Mouse (Mus musculus): ENCODE data around the gene Gm37240.
"Not testable (repeated sequence)": the region's sequence is repeated elsewhere in the genome, so short reads cannot be mapped to it uniquely, and the experiment has no call there.

The Gm37240 gene

DNA sequence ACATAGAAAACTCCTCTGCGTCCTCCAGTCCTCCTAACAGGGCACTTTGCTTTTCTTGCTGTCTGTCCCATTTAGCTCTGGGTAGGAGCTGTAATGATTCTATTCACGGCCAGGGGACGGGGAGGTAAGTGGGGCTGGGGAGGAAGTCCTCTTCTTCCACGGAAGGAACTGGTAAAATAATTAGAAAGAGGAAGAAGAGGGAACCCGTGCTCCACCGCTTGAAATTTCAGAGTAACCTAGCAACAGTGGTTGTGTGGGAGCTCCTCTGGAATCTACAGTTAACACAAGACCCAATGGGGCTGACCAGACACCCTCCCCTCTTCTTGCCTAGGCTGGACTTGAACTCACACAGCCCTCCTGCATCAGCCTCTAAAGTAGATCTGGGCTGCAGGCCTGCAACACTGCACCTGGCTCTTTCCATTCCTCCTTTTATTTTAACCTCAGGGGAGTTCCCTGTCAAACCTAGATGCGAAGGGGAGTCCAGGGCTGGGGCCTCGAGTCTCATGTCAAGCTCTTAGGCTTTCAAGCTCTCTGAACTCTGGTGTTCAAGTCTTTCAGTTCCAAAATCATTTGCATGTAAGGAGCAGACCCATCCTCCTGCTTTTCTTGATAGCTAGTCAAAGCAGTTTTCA, 1201.5 kb downstream of the Gm37240 start:
- no peak for DNase-seq

DNA sequence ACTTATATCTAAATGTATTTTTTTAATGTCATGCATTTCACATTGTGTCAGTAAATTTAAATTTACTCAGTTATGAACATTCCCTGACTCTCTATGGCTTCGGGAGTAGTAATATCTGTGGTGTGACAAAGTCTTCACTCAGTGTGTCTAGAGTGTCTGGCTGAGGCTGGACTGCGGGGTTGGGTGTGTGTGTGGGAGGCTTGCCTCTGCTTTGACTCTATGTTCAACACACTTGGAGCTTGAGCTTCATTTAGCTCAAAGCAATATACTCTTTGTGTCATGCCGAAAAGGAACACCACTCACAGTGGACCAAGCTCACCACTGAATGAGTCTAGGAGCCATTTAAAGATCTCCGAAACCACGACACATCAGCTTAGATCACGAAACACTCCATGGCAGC, 1203.5 kb downstream of the Gm37240 start:
- no peak for DNase-seq

DNA sequence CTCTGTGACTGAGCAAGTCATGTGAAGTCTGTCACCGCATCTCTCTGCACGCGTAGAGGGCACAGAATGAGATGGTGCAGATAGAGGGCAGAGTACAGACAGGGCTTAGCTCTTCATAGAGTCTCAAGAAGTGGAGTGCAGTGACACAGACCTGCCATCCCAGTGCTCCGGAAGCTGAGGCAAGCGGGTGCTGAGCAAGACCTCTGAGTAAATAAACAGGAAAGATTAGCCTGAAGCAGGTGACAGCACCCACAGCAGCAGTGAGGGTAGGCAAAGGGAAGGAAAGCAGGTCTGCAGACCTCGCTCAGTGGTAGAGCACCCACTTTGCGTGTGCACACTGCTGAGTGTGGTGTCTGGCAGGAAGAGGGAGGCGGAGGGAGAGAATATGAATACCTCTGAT, 1205.6 kb downstream of the Gm37240 start:
- peak; percentile 80 for DNase-seq

DNA sequence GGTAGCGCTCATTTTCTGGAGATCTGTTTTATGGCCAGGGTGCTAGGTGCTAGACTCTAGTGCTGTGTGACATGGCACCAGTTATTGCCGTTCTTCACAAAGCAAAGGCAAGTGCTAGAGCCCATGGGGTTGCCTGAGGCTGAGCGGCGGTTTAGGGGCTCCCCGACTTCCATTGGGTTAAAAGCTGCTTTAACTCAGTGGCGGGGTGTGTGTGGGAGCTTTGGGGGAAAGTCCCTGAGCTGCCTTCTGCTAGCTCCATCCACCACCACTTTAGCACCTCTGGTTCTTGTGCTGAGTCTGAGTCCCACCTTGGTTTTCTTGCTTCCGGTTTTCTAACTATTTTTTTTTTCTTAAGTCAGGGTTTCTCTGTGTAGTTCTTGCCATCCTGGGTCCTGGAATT, 1207.3 kb downstream of the Gm37240 start:
- peak; percentile 42 for DNase-seq

DNA sequence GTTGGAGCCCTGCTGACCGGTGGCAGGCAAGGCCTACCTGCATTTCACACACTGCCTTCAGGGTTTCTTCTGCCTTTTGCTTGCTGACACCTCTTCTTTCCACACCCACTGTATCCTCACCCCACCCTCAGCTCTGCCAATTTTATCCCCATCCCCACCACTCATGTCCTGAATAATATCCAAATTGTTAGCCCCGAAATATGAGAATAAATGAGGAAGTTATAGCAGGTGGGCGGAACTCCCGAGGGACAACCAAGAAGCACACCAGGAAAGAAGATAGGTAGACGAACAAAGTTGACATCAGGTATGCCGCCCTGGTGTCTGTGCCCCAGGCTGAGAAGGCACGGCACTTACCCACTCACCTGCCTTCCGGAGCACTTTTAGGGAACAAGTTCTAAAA, 1207.8 kb downstream of the Gm37240 start:
- DNase-seq: no peak

DNA sequence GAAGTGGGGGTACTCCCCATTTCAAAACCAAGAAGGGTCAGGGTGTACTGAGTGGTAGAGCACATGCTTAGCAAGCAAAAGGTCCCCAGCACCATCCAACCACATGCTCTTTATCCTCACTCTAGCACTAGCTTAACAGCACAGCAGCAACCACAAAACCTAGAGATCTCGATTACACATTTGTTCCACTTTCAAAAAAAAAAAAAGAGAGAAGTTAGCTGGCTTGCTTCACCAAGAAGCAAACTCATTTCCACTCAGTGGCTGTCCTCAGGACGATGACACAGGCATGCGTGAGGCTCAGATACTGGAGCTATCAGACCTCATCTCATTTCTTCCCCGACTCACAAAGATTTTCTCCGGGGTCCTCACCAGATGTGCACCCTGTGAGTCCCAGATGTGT, 1208.4 kb downstream of the Gm37240 start:
- no peak for DNase-seq

DNA sequence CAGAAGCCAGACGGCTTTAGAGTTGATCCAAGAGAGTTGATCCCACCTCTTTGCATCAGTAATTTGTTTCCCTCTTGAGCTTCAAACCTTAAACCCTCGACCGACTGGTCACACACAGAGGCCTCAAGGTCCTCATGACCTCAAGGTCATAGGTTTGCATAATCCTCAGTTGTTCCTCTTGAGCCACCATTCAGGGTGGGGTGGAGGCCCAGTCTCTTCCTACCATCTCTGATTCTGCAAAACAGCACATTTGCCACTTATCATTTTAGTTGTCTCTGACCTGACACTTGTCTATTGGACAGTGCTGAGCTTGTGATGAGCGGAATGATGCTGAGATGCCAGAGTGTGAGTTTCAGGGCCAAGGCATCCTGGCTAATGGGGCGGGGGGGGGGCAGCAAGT, 1211.6 kb downstream of the Gm37240 start:
- DNase-seq: no peak

DNA sequence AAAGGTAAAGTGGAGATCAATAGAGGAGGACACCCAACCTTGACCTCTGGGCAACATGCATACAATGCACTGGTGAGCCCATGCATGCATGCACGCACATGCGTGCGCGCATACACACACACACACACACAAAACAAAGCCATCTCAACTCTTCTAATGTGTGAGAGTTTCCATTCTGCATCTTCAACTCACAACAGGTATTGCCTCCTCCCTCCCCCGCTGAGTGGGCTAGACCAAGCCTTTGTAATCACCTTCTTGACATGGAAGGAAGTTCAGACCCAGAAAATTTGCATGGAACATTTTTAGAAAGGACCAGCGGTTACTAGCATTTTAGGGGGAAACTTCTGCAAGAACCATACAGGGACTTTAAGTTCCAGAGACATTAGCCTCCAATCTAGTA, 1213.8 kb downstream of the Gm37240 start:
- DNase-seq: no peak

DNA sequence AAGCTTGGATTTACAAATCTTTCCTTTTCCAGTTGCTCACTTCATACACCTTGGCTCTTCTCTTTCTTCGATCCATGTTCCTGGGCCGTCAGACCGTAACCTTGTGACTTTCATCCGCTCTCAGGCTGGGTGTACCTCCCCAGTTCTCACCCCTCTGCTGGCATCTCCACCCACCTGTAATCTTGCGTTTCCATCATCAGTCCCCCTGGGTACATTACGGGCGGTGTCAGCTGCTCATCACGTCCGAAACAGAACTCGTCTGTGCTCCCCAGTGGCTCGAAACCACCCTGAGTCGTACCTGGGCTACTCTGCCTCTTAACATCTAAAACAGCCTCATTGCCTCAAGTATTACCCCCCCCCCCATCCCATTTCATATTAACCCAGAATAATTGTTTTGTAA, 1215.2 kb downstream of the Gm37240 start:
- DNase-seq: no peak

DNA sequence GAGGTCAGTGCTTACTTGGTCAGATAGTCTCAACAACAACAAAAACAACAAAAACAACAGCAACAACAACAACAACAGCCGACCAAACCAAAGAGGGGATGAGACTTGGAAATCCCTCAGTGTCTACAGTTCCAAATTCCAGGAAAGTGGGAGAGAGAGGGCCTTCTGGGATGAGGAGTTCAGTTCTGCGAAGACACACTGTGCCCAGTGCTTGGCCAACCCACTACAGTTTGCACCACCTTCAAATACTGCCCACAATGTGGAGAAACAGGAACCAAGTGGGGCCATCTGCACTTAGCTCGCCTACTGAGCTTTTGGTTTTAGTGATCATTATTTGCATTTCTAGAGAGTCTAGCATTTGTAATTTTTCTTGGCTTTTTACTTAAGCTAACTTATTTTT, 1218.4 kb downstream of the Gm37240 start:
- no peak for DNase-seq

DNA sequence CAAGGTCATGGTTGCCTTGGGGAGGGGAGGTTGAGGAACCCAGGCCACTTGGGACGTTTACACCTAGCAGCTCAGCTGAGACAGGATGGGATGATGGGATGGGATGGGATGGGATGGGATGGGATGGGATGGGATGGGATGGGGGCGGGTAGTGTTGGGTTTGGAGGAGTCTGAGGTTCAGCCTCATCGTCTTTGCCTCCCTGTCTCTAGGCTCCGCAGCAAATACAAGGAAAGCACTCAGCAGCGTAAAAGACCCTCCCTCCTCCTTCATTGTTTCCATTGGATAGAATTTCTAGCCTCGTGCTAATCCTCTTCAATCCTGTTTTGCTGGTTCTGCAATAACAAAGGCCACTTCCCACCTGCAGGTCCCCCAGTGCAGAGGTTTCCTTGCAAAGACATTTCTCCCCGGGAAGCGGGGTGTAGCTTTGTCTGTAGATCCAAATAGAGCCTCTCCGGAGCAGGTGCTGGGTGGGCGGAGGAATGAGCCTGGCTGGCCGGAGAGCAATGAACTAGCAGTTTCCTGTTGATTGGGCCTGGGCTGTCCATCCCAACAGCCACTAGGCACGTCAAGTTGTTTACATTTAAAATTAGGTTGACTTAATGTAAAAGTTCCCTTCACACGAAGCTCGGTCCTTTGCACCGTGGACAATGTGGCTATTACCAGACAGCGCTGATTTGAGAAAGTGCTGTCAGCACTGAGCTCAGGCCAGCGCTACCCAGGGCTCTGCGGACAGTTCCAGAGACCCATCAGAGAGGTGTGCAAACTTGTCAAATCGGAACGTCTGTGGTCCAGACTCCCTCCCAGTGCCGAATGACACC, 1221.9 kb downstream of the Gm37240 start:
- no peak for DNase-seq

DNA sequence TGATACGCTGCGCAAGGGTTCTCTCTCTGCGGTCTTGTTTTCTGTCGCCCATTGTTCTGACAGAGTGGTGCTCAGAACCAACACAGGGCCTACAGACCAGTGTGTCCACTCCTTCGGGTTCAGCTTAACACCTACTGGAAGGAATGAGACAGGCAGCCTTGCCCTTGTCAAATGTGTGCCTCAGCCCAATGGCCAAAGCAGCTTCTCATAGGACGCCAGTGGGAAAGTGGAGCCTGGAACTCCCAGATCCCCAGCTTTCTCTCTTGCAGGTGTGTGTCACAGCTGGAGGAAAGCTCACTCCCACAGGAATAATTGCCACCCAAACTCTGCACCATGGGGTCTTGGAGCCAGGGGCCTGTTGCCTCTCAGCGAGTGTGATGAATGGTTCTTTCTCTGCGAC, 1222.6 kb downstream of the Gm37240 start:
- DNase-seq: no peak

DNA sequence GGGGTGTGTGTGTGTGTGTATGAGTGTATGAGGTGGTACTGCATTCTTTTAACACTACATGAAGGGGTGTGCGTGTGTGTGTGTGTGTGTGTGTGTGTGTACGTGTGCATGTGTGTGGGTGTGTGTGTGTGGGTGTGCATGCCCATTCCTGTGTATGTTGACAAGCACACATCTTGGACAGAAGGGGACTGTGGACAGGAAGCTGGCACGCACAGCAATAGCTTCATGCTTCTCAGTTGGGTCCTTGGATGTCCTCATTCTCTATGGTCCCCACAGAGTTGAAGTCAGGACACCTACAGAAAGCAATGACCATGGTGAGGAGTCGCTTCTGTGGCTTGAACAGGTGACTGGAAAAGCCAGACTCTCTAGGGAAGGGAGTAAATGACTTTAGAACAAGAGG, 1223.5 kb downstream of the Gm37240 start:
- no peak for DNase-seq

DNA sequence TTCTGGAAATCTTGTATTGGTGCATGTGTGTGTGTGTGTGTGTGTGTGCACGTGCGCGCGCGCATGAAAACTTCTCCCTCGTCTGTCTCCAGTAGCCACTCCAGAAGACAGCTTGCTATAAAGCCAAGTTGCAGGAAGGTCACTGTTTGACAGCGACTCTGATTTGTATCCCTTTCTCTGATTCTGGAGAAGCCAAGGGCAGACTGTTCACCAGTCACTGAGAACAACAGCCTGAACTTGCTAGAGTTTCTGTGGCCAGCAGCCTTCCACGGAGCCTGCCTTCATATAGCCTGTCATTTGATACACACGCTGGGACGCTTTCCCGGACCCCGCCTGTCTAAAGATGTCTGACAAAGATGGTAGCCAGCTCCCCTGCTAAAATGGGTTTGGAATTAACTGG, 1224.2 kb downstream of the Gm37240 start:
- no peak for DNase-seq

DNA sequence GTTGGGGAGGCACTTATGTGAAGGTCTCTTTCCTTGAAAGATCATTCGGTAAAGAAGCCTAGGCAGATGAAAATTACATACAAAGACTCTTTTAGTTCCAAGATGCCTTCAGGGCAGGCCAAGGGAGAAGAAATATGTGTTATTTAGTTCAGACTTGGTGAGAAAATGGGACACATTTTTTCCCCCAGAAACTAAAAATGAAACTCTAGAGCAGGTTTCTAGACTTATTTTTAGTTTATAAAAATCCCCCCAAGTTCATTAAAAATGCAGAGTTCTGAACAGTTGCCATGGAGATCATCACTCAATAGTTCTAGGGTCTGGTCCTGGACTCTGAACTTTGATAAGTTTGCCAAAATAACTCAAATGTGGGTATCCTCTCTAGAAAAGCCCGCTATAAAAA, 1226.9 kb downstream of the Gm37240 start:
- no peak for DNase-seq

DNA sequence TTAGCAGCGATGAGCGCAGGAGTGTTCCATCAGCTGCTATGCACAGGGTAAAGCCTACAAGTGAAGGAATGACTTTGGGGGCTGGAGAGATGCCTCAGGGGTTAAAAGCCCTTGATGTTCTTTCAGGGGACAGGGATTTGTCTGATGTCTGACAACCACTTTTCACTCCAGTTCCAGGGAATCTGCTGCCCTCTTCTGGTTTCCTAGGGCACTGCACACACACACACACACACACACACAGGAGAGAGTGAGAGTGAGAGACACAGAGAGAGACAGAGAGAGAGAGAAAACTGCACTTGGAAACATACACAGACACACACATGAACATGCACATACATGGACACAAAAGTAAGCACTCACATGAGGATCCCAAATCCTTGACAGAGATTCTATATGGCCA, 1228.4 kb downstream of the Gm37240 start:
- no peak for DNase-seq

DNA sequence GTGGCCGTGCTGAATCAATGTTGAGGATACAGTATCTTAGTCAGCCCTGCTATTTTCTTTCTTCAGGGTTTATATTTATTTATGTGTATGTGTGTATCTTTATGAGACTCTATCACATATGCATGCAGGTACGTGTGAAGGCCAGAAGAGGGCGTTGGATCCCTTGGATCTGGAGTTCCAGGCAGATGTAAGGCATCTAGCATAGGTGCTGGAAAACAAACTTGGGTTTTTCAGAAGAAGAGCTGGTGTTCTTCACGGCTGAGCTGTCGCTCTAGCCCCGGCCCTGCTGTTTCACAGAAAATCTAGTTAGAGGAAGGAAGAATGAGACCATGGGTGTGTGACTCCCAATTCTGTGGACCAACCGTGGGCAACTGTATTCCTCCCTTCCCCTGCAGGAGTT, 1229.3 kb downstream of the Gm37240 start:
- DNase-seq: no peak

DNA sequence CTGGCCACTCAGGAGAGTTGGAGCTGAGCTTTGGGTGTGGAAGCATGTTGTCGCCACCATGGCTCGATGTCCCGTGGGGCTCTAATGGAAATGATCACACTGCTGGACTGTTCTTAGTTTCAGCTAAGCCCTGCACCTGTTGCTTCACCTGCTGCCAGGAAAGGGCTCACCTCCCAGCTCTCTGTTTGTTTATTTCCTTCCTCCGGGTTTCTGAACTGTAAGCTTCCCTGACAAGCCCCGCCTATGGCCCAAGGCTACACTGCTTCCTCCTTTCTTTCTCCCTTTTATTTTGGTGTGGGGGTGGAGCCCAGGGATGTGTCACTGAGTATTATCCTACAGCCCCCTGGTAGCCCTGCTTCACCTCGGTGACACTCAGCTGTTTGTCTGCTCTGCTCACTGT, 1230.1 kb downstream of the Gm37240 start:
- peak; percentile 34 for DNase-seq

DNA sequence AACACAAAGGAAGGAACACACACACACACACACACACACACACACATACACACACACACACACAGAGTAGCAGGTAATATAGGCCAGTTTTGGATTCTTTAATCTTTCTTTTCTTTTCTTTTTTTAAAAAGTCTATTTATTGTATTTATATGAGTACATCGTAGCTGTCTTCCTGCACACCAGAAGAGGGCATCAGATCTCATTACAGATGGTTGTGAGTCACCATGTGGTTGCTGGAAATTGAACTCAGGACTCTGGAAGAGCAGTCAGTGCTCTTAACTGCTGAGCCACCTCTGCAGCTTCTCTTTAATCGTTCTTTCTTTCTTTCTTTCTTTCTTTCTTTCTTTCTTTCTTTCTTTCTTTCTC, 1231.5 kb downstream of the Gm37240 start:
- DNase-seq: not testable (repeated sequence)

DNA sequence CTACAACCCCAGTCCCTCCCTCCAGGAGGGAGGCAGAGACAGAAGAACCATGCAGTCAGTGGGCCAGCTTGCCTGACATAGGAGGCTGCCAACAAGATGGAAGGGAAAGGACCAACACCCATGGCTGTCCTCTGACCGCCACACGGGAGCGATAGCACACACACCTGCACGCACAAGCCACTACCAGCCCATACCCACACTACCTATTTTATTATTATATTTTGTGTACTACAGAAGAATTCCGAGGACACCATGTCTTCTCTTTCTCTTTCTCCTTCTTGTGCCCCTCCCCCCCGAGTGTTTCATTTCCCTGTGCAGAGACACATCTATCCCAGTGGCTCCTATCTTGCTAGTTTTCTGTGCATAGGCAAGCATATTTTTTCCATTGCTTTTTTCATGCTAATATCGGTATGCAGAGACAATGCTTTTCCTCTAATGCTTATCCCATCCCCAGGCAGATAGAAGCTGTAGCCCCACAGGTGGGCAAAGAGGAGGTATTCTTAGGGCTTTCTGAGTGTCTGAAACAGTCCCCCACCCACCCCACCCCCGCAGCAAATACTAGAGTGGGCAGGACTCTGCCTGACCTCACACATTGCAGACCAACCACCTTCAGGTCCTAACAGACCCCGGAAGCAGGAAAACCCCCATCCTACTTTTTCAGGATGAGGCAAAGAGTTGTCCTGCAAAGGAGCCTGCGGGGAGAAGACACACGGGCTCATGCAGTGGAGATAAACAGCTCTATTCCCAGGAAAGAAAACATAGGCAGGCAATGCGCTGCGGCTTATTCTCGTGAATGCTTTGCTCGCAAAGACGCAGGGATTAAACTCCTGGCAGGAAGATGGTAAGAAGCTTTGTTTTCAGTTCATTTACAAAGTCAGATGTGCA, 1232.2 kb downstream of the Gm37240 start:
- DNase-seq: no peak

DNA sequence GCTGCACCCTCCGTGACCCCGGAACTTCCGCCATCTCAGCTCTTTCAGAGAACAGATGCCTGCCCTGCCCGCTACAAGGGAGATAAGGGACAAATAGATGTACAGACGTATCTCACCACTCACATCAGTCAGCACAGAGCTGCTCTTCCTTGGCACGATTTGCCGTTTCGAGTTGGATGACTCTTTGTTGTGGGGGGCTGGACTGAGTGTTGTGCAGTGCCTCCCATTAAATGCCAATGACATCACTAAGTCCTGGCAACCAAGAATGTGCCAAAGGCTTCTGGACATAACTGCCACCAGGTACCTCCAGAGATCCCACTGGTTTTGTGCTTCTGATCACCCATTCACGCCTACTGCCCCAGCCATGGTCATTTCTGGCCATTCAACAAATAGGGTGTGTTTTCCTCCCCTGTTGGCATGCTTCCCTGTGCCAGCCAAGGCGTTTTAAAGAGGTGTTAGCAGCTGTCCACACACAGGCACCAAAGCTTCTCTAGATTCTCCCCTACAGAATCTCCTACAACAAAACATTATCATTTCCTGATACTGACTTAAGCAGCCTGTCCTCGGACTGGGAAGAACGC, 1233.0 kb downstream of the Gm37240 start:
- DNase-seq: no peak

DNA sequence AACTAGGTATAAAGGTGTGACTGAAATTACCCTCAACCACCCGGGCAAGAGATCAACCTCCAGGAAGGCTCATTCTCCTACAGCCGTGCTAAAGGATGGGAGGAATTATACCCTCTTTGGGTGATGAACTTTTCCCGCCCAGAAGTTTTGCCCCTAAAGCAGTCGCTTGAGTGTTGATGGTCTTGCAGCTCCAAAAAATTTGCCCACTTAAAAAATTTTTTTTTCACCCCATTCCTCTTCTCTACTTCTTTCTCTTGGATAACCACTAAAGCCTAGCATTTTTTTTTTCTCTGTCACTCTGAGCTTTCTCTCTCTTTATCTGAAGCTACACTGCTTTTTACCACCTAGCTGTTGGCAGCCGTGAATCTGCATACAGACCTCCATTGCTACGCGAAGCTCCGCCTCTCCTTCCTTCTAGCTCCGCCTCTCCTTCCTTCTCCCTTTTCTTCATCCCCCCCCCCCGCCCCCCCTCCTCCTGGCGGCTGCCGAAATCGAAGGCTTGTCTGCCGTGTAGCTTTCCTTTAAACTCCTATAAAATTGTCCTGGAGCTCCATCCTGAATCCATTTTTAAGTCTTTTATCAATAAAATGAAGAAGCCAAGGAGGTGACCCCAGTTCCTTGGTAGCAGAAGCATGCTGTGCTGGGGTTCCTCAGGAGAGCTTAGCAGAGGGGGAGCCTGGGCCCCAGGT, 1233.6 kb downstream of the Gm37240 start:
- peak; percentile 82 for DNase-seq

All from thymus, postnatal 25 days (tissue).